7 mouse cellular contexts compared by ENCODE assay signal in genomic region chr2:173413906-173414656, GRCm38 (mm10).
DNase-seq lines count a peak whose midpoint lies in the region; ATAC-seq lines count a peak whose summit lies in the region.

No protein-coding gene starts in this region.

- peak; percentile 27 for DNase-seq in NIH3T3 (ENCODE audit: low read depth)
- peak; percentile 41 for DNase-seq in adrenal gland, postnatal 25 days
- peak; percentile 84 for DNase-seq in forebrain, embryonic 14.5 days (ENCODE audit: low spot score)
- DNase-seq in heart, postnatal 4 days: peak; percentile 63
- DNase-seq in layer of hippocampus, postnatal 36 days: peak; percentile 48 to 60
- DNase-seq in urinary bladder, postnatal 25 days (ENCODE audit: low spot score): no peak

- peak; percentile 90 for ATAC-seq in forebrain, embryonic 14.5 days
- ATAC-seq in neural tube, embryonic 15.5 days (ENCODE audit: low FRiP score): peak; percentile 83

- no peaks in the 10 kb centered on the region for H3K27me3 ChIP-seq in forebrain, embryonic 14.5 days (replicated peaks; ENCODE audit: control insufficient read depth, insufficient read depth, low read length)
- no peaks in the 10 kb centered on the region for H3K27me3 ChIP-seq in neural tube, embryonic 15.5 days (replicated peaks)

- no peaks in the 10 kb centered on the region for H3K36me3 ChIP-seq in forebrain, embryonic 14.5 days (ENCODE audit: control insufficient read depth, insufficient read depth, low read length)
- no peaks in the 10 kb centered on the region for H3K36me3 ChIP-seq in neural tube, embryonic 15.5 days

- H3K9ac ChIP-seq in forebrain, embryonic 14.5 days (ENCODE audit: low read length): peak overlapping the region; percentile 17; the same call in 1 of the 2 replicates
- H3K9ac ChIP-seq in neural tube, embryonic 15.5 days (replicated peaks): no peak overlapping the region

- peak overlapping the region; percentile 66 for H3K27ac ChIP-seq in forebrain, embryonic 14.5 days (ENCODE audit: low read depth, low read length)
- peak overlapping the region; percentile 50 for H3K27ac ChIP-seq in neural tube, embryonic 15.5 days (replicated peaks)

- H3K9me3 ChIP-seq in forebrain, embryonic 14.5 days (replicated peaks; ENCODE audit: control insufficient read depth, low read length): no peaks in the 10 kb centered on the region
- H3K9me3 ChIP-seq in neural tube, embryonic 15.5 days (replicated peaks): no peaks in the 10 kb centered on the region

- H3K4me2 ChIP-seq in forebrain, embryonic 14.5 days (ENCODE audit: low read length): no peak overlapping the region
- no peak overlapping the region for H3K4me2 ChIP-seq in neural tube, embryonic 15.5 days

- H3K4me1 ChIP-seq in forebrain, embryonic 14.5 days (ENCODE audit: control insufficient read depth, insufficient read depth, low read length): peaks cover 18% of the 10 kb centered on the region
- H3K4me1 ChIP-seq in neural tube, embryonic 15.5 days: peaks cover 21% of the 10 kb centered on the region

- no peak overlapping the region for H3K4me3 ChIP-seq in forebrain, embryonic 14.5 days (ENCODE audit: low read depth, low read length)
- H3K4me3 ChIP-seq in neural tube, embryonic 15.5 days (replicated peaks): no peak overlapping the region

- 50% methylated on average over 18 of the region's 18 CpGs for WGBS in forebrain, embryonic 14.5 days
- WGBS in neural tube, embryonic 15.5 days: 37% methylated on average over 18 of the region's 18 CpGs
